Mouse (Mus musculus) spleen, adult 2 months (tissue): Measurements from ENCODE around the gene Tbx19. TPM values are rescaled to one million over a fixed set of nuclear protein-coding genes. Genes with fewer than 3 reads are reported as not detected.
A peak's percentile ranks its signal among the peaks of the same experiment; 100 is the strongest.

Experiments used
- DNase-seq, 2 experiments: peaks; one replicate each; pipeline versions ENCODE4 v3.0.0 to v3.0.0-alpha.2; 2012 to 2021; ENCODE audit warnings: low spot score in 2 of 2, low read depth in 1 of 2
- H3K27ac ChIP-seq: fragments of 200-500 bp; 2 replicates; pipeline ENCODE4 v1.5.1; 2012; ENCODE audit warnings: low read length, inconsistent platforms; ENCODE audit not compliant: insufficient read depth
- H3K27me3 ChIP-seq: fragments of 200-500 bp; 2 replicates; pipeline ENCODE4 v1.6.1; 2012; ENCODE audit warnings: mild to moderate bottlenecking, moderate library complexity, low read length, inconsistent platforms; ENCODE audit not compliant: control insufficient read depth, insufficient read depth
- H3K36me3 ChIP-seq: fragments of 200-500 bp; 2 replicates; pipeline ENCODE4 v1.6.1; 2012; ENCODE audit warnings: mild to moderate bottlenecking, low read length, inconsistent platforms; ENCODE audit not compliant: control insufficient read depth, insufficient read depth
- H3K4me1 ChIP-seq: fragments of 200-500 bp; 2 replicates; pipeline ENCODE4 v1.6.1; 2011; ENCODE audit warnings: inconsistent platforms; ENCODE audit not compliant: control insufficient read depth, insufficient read depth, insufficient read length
- H3K4me3 ChIP-seq: fragments of 200-500 bp; 2 replicates; pipeline ENCODE4 v1.5.1; 2011; ENCODE audit warnings: mild to moderate bottlenecking, inconsistent platforms; ENCODE audit not compliant: insufficient read depth, insufficient read length; ENCODE audit errors: extremely low read depth
- CTCF ChIP-seq: fragments of 200-500 bp; IDR thresholded peaks from 2 replicates; pipeline ENCODE4 v1.5.1; 2011; ENCODE audit warnings: mild to moderate bottlenecking, inconsistent platforms; ENCODE audit not compliant: insufficient read depth, insufficient read length, insufficient replicate concordance; ENCODE audit errors: extremely low read depth
- POLR2A ChIP-seq: fragments of 200-500 bp; IDR thresholded peaks from 2 replicates; pipeline ENCODE4 v1.6.1; 2011; ENCODE audit warnings: low read depth, low read length, inconsistent platforms
- WGBS: fragments of 180-500 bp; shearing (Covaris S2); methylation state at CpG from one replicate; pipeline ENCODE4 v1.1.7; 2018; 5-methylcytosine and 5-hydroxymethylcytosine counted together
- polyA plus RNA-seq: library from polyadenylated mRNA; depleted of rRNA; stranded (reverse); fragments of >200 nt; gene quantifications from 2 replicates; pipeline ENCODE4 v1.2.3, GENCODE M21; 2012; rRNA removed

Gene Tbx19
- polyA plus RNA-seq, 1 experiment = 0.16 TPM

GRCm38 (mm10) chr1:165105270-165106010 lies 55.1 kb downstream of the Tbx19 start:
- no peak for DNase-seq
- Histone ChIP-seq H3K36me3 (no peaks in the 10 kb centered on the region), H3K4me3 (no peak overlapping the region), H3K27ac (no peak overlapping the region), H3K4me1 (no peaks in the 10 kb centered on the region), H3K27me3 (no peaks in the 10 kb centered on the region)
- TF ChIP-seq POLR2A (no peak), CTCF (no peak)
- 59% methylated on average over 9 of the region's 9 CpGs for WGBS

- Histone ChIP-seq H3K36me3 (no peaks in the 10 kb centered on the region), H3K4me1 (no peaks in the 10 kb centered on the region), H3K27me3 (no peaks in the 10 kb centered on the region), H3K4me3 (no peak overlapping the region), H3K27ac (no peak overlapping the region)
- no peak for DNase-seq
- WGBS = 71% methylated on average over 7 of the region's 7 CpGs
- TF ChIP-seq CTCF = no peak
Measured at GRCm38 (mm10) chr1:165104707-165105259, 55.8 kb downstream of the Tbx19 start.

GRCm38 (mm10) chr1:165099569-165099968 lies 61.0 kb downstream of the Tbx19 start:
- Histone ChIP-seq H3K27ac (no peak overlapping the region), H3K27me3 (no peaks in the 10 kb centered on the region), H3K4me3 (no peak overlapping the region), H3K36me3 (no peaks in the 10 kb centered on the region), H3K4me1 (no peaks in the 10 kb centered on the region)
- no peak for TF ChIP-seq POLR2A
- TF ChIP-seq CTCF = no peak
- DNase-seq = no peak

GRCm38 (mm10) chr1:165094871-165095270 lies 65.7 kb downstream of the Tbx19 start:
- H3K36me3 ChIP-seq = no peaks in the 10 kb centered on the region
- TF ChIP-seq POLR2A = no peak
- TF ChIP-seq CTCF = no peak
- WGBS = 73% methylated on average over 7 of the region's 7 CpGs

GRCm38 (mm10) chr1:165091721-165092120 lies 68.9 kb downstream of the Tbx19 start:
- WGBS = 21% methylated on average over 15 of the region's 15 CpGs
- Histone ChIP-seq H3K4me3 (no peak overlapping the region), H3K4me1 (no peaks in the 10 kb centered on the region), H3K27me3 (no peaks in the 10 kb centered on the region), H3K27ac (no peak overlapping the region), H3K36me3 (no peaks in the 10 kb centered on the region)
- DNase-seq = peak; percentile 10 to 19
- no peak for TF ChIP-seq POLR2A

More at GRCm38 (mm10) chr1:165094871-165095270, 65.7 kb downstream of the Tbx19 start:
- no peaks in the 10 kb centered on the region for H3K4me1 ChIP-seq
- no peak for DNase-seq
- no peak overlapping the region for H3K4me3 ChIP-seq
- H3K27me3 ChIP-seq = no peaks in the 10 kb centered on the region
- no peak overlapping the region for H3K27ac ChIP-seq

- 59% methylated on average over 3 of the region's 3 CpGs for WGBS
- DNase-seq = no peak
- Histone ChIP-seq H3K4me1 (no peaks in the 10 kb centered on the region), H3K4me3 (no peak overlapping the region), H3K27ac (no peak overlapping the region), H3K36me3 (no peaks in the 10 kb centered on the region), H3K27me3 (no peaks in the 10 kb centered on the region; the same call in 1 of the 2 replicates)
- no peak for TF ChIP-seq CTCF
- TF ChIP-seq POLR2A = no peak
Measured at GRCm38 (mm10) chr1:165089556-165089955, 71.0 kb downstream of the Tbx19 start.

Other genes with a start within 250 kb of the Tbx19 start
- 1.7 and 2.3 TPM in 2 replicates for gene Xcl1, start 225.2 kb downstream of the Tbx19 start, polyA plus RNA-seq
- gene Sft2d2, start 33.7 kb upstream of the Tbx19 start, polyA plus RNA-seq = 34.5 and 38.1 TPM in 2 replicates
- 13.2 and 17.1 TPM in 2 replicates for gene Tiprl, start 76.2 kb upstream of the Tbx19 start, polyA plus RNA-seq
- gene Gpr161, start 135.0 kb upstream of the Tbx19 start, polyA plus RNA-seq = 0.78 and 1.2 TPM in 2 replicates